Mouse (Mus musculus) C2C12 (cell line): ENCODE results near the gene Adgrg1.

Experiments used
- MAX ChIP-seq: IDR thresholded peaks from one replicate; pipeline ENCODE4 v1.6.1; 2011; ENCODE audit warnings: mild to moderate bottlenecking, control low read depth
- USF1 ChIP-seq: IDR thresholded peaks from one replicate; pipeline ENCODE4 v1.6.1; 2011; ENCODE audit warnings: low read depth, mild to moderate bottlenecking, control low read depth, moderate library complexity

DNA sequence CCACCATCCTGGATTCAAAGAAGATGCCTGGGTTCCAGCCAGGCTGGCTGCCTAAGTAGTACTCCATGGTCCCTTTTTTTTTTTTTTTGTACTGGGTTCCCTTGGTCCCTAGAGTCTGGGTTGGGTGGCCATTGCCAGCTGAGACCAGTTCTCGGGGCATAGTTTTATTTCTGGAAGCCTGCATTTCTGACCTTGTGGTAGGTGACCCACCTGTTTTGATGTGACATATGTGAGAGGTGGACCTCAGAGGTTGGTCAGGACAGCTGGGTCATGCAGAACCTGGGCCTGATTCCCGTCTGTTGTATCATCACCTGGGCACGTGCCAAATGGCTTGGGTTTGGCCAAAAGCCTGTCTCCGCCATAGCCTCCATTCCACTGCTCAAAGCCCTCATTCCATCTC is 15.2 kb downstream of the Adgrg1 start:
- TF ChIP-seq MAX (no peak), USF1 (no peak)
